Mouse (Mus musculus): ENCODE measurements around the gene Sirt2. TPM values are rescaled to one million over a fixed set of nuclear protein-coding genes. Genes with fewer than 3 reads are reported as not detected.
A peak's percentile ranks its signal among the peaks of the same experiment; 100 is the strongest.

Sirt2 gene
- polyA plus RNA-seq, 1 experiment from 2014 or later = 67.3 TPM

- Histone ChIP-seq H3K9ac (replicated peaks; ENCODE audit: low read length) (peak overlapping the region; percentile 47), H3K36me3 (ENCODE audit: insufficient read depth, low read length) (peaks cover 20% of the 10 kb centered on the region), H3K4me3 (ENCODE audit: low read length) (peak overlapping the region; percentile 52), H3K27me3 (ENCODE audit: insufficient read depth, low read length) (no peaks in the 10 kb centered on the region), H3K4me2 (replicated peaks; ENCODE audit: low read depth, low read length) (peak overlapping the region; percentile 74), H3K27ac (ENCODE audit: low read length) (no peak overlapping the region), H3K4me1 (ENCODE audit: insufficient read depth, low read length) (peaks cover 4% of the 10 kb centered on the region; the same call in 1 of the 2 replicates), H3K9me3 (ENCODE audit: low read length) (peaks cover 10% of the 10 kb centered on the region)
- peak; percentile 91 for ATAC-seq (ENCODE audit: low FRiP score, low TSS enrichment)
- WGBS = 2% methylated on average over 58 of the region's 58 CpGs
Observed at GRCm38 (mm10) chr7:28732341-28733142, 34.0 kb upstream of the Sirt2 start.

- Histone ChIP-seq H3K27ac (ENCODE audit: low read length) (no peak overlapping the region), H3K9me3 (ENCODE audit: low read length) (peaks cover 10% of the 10 kb centered on the region), H3K4me3 (ENCODE audit: low read length) (peak overlapping the region; percentile 52), H3K9ac (replicated peaks; ENCODE audit: low read length) (peak overlapping the region; percentile 17; the same call in 1 of the 2 replicates), H3K36me3 (ENCODE audit: insufficient read depth, low read length) (peaks cover 26% of the 10 kb centered on the region), H3K27me3 (ENCODE audit: insufficient read depth, low read length) (no peaks in the 10 kb centered on the region), H3K4me2 (replicated peaks; ENCODE audit: low read depth, low read length) (peak overlapping the region; percentile 74), H3K4me1 (ENCODE audit: insufficient read depth, low read length) (peaks cover 4% of the 10 kb centered on the region; the same call in 1 of the 2 replicates)
- 16% methylated on average over 11 of the region's 11 CpGs for WGBS
- ATAC-seq (ENCODE audit: low FRiP score, low TSS enrichment) = peak; percentile 55
Observed at GRCm38 (mm10) chr7:28733211-28733610, 33.3 kb upstream of the Sirt2 start.

- H3K4me2 ChIP-seq (replicated peaks; ENCODE audit: low read depth, low read length) = no peak overlapping the region
- no peaks in the 10 kb centered on the region for H3K27me3 ChIP-seq (ENCODE audit: insufficient read depth, low read length)
- no peak overlapping the region for H3K27ac ChIP-seq (ENCODE audit: low read length)
- WGBS = 81% methylated on average over 6 of the region's 6 CpGs
- peaks cover 36% of the 10 kb centered on the region for H3K36me3 ChIP-seq (ENCODE audit: insufficient read depth, low read length)
- peaks cover 4% of the 10 kb centered on the region; the same call in 1 of the 2 replicates for H3K4me1 ChIP-seq (ENCODE audit: insufficient read depth, low read length)
- no peak overlapping the region for H3K9ac ChIP-seq (replicated peaks; ENCODE audit: low read length)
- H3K4me3 ChIP-seq (ENCODE audit: low read length) = no peak overlapping the region
- no peak for ATAC-seq (ENCODE audit: low FRiP score, low TSS enrichment)
- H3K9me3 ChIP-seq (ENCODE audit: low read length) = peaks cover 10% of the 10 kb centered on the region
Observed at GRCm38 (mm10) chr7:28735701-28736100, 30.8 kb upstream of the Sirt2 start.

- Histone ChIP-seq H3K4me1 (ENCODE audit: insufficient read depth, low read length) (peaks cover 11% of the 10 kb centered on the region), H3K27ac (ENCODE audit: low read length) (no peak overlapping the region), H3K4me2 (replicated peaks; ENCODE audit: low read depth, low read length) (no peak overlapping the region), H3K9ac (replicated peaks; ENCODE audit: low read length) (no peak overlapping the region), H3K4me3 (ENCODE audit: low read length) (no peak overlapping the region), H3K27me3 (ENCODE audit: insufficient read depth, low read length) (no peaks in the 10 kb centered on the region), H3K9me3 (ENCODE audit: low read length) (no peaks in the 10 kb centered on the region), H3K36me3 (ENCODE audit: insufficient read depth, low read length) (peaks cover 33% of the 10 kb centered on the region)
- no peak for ATAC-seq (ENCODE audit: low FRiP score, low TSS enrichment)
- 94% methylated on average over 21 of the region's 21 CpGs for WGBS
Observed at GRCm38 (mm10) chr7:28739829-28740228, 26.7 kb upstream of the Sirt2 start.

GRCm38 (mm10) chr7:28740949-28741348 is 25.6 kb upstream of the Sirt2 start:
- Histone ChIP-seq H3K9me3 (ENCODE audit: low read length) (no peaks in the 10 kb centered on the region), H3K4me3 (ENCODE audit: low read length) (peak overlapping the region; percentile 58), H3K9ac (replicated peaks; ENCODE audit: low read length) (peak overlapping the region; percentile 83), H3K27ac (ENCODE audit: low read length) (peak overlapping the region; percentile 54; the same call in 1 of the 2 replicates), H3K36me3 (ENCODE audit: insufficient read depth, low read length) (peaks cover 34% of the 10 kb centered on the region), H3K4me1 (ENCODE audit: insufficient read depth, low read length) (peaks cover 11% of the 10 kb centered on the region), H3K4me2 (replicated peaks; ENCODE audit: low read depth, low read length) (peak overlapping the region; percentile 75), H3K27me3 (ENCODE audit: insufficient read depth, low read length) (no peaks in the 10 kb centered on the region)
- 28% methylated on average over 9 of the region's 9 CpGs for WGBS
- ATAC-seq (ENCODE audit: low FRiP score, low TSS enrichment) = no peak

- H3K4me1 ChIP-seq (ENCODE audit: insufficient read depth, low read length) = peaks cover 11% of the 10 kb centered on the region
- no peaks in the 10 kb centered on the region for H3K27me3 ChIP-seq (ENCODE audit: insufficient read depth, low read length)
- peak overlapping the region; percentile 58 for H3K4me3 ChIP-seq (ENCODE audit: low read length)
- ATAC-seq (ENCODE audit: low FRiP score, low TSS enrichment) = peak; percentile 22; the same call in 1 of the 2 replicates
- under 1% methylated on average over 13 of the region's 13 CpGs for WGBS
- peak overlapping the region; percentile 54; the same call in 1 of the 2 replicates for H3K27ac ChIP-seq (ENCODE audit: low read length)
- H3K4me2 ChIP-seq (replicated peaks; ENCODE audit: low read depth, low read length) = peak overlapping the region; percentile 75
- H3K9ac ChIP-seq (replicated peaks; ENCODE audit: low read length) = peak overlapping the region; percentile 83
- no peaks in the 10 kb centered on the region for H3K9me3 ChIP-seq (ENCODE audit: low read length)
- H3K36me3 ChIP-seq (ENCODE audit: insufficient read depth, low read length) = peaks cover 30% of the 10 kb centered on the region
Observed at GRCm38 (mm10) chr7:28741368-28741708, 25.2 kb upstream of the Sirt2 start.

- Histone ChIP-seq H3K4me2 (replicated peaks; ENCODE audit: low read depth, low read length) (peak within 1 kb of the TSS; percentile 75), H3K4me3 (ENCODE audit: low read length) (peak within 1 kb of the TSS; percentile 58), H3K27ac (ENCODE audit: low read length) (peak within 1 kb of the TSS; percentile 76), H3K36me3 (ENCODE audit: insufficient read depth, low read length) (peaks cover 25% of the 10 kb centered on the region), H3K9me3 (ENCODE audit: low read length) (no peaks in the 10 kb centered on the region), H3K9ac (replicated peaks; ENCODE audit: low read length) (peak within 1 kb of the TSS; percentile 83), H3K4me1 (ENCODE audit: insufficient read depth, low read length) (peaks cover 11% of the 10 kb centered on the region), H3K27me3 (ENCODE audit: insufficient read depth, low read length) (no peaks in the 10 kb centered on the region)
- WGBS = under 1% methylated on average over 39 of the region's 39 CpGs
- peak; percentile 99 for ATAC-seq (ENCODE audit: low FRiP score, low TSS enrichment)
Observed at GRCm38 (mm10) chr7:28741709-28742438, 24.7 kb upstream of the Sirt2 start, which contains the start of the genes Mrps12 and Sars2. Gene Mrps12 (minus strand): TSS chr7:28741820. Gene Sars2 (plus strand): TSS chr7:28741992.

- H3K27me3 ChIP-seq (ENCODE audit: insufficient read depth, low read length) = no peaks in the 10 kb centered on the region
- peaks cover 14% of the 10 kb centered on the region for H3K36me3 ChIP-seq (ENCODE audit: insufficient read depth, low read length)
- H3K4me2 ChIP-seq (replicated peaks; ENCODE audit: low read depth, low read length) = no peak overlapping the region
- no peak overlapping the region for H3K27ac ChIP-seq (ENCODE audit: low read length)
- no peaks in the 10 kb centered on the region for H3K4me1 ChIP-seq (ENCODE audit: insufficient read depth, low read length)
- no peak overlapping the region for H3K9ac ChIP-seq (replicated peaks; ENCODE audit: low read length)
- ATAC-seq (ENCODE audit: low FRiP score, low TSS enrichment) = no peak; the same call in 1 of the 2 replicates
- no peaks in the 10 kb centered on the region for H3K9me3 ChIP-seq (ENCODE audit: low read length)
- H3K4me3 ChIP-seq (ENCODE audit: low read length) = no peak overlapping the region
- WGBS = 95% methylated on average over 7 of the region's 7 CpGs
Observed at GRCm38 (mm10) chr7:28749935-28750334, 16.6 kb upstream of the Sirt2 start.

- 0 out of 2 replicates have a peak, but pooled peaks have one; percentile 29 for ATAC-seq (ENCODE audit: low FRiP score, low TSS enrichment)
- H3K4me1 ChIP-seq (ENCODE audit: insufficient read depth, low read length) = peaks cover 6% of the 10 kb centered on the region
- peaks cover 25% of the 10 kb centered on the region for H3K36me3 ChIP-seq (ENCODE audit: insufficient read depth, low read length)
- H3K4me3 ChIP-seq (ENCODE audit: low read length) = no peak within 1 kb of the TSS
- no peak within 1 kb of the TSS for H3K27ac ChIP-seq (ENCODE audit: low read length)
- H3K4me2 ChIP-seq (replicated peaks; ENCODE audit: low read depth, low read length) = peak within 1 kb of the TSS; percentile 36
- no peak within 1 kb of the TSS for H3K9ac ChIP-seq (replicated peaks; ENCODE audit: low read length)
- H3K27me3 ChIP-seq (ENCODE audit: insufficient read depth, low read length) = peaks cover 10% of the 10 kb centered on the region; the same call in 1 of the 2 replicates
- 4% methylated on average over 17 of the region's 17 CpGs for WGBS
- H3K9me3 ChIP-seq (ENCODE audit: low read length) = no peaks in the 10 kb centered on the region
Observed at GRCm38 (mm10) chr7:28756079-28756478, 10.5 kb upstream of the Sirt2 start, which contains the start of gene Ccer2. Gene Ccer2 (plus strand): TSS chr7:28756174.

Measured in kidney, embryonic 16.5 days (tissue).